Mouse (Mus musculus) ES-Bruce4 (cell line): ENCODE results near the gene Sdsl. TPM values are rescaled to one million over a fixed set of nuclear protein-coding genes. Genes with fewer than 3 reads are reported as not detected.
A peak's percentile ranks its signal among the peaks of the same experiment; 100 is the strongest.

Experiments used
- H3K27ac ChIP-seq: 2 replicates; pipeline ENCODE4 v1.5.1; 2012; ENCODE audit warnings: low read length, inconsistent platforms; ENCODE audit not compliant: insufficient read depth
- H3K27me3 ChIP-seq: 2 replicates; pipeline ENCODE4 v1.6.1; 2012; ENCODE audit warnings: mild to moderate bottlenecking, low read length, inconsistent platforms; ENCODE audit not compliant: control insufficient read depth, poor library complexity, insufficient read depth, severe bottlenecking
- H3K36me3 ChIP-seq: 2 replicates; pipeline ENCODE4 v1.6.1; 2012; ENCODE audit warnings: inconsistent platforms, mild to moderate bottlenecking, low read length, moderate library complexity; ENCODE audit not compliant: control insufficient read depth, poor library complexity, insufficient read depth, severe bottlenecking
- H3K4me1 ChIP-seq: one replicate; pipeline ENCODE4 v1.8.1; 2011; ENCODE audit warnings: low read length; ENCODE audit not compliant: control insufficient read depth, insufficient read depth
- H3K4me3 ChIP-seq: 2 replicates; pipeline ENCODE4 v1.5.1; 2011; ENCODE audit warnings: low read depth, mild to moderate bottlenecking, low read length
- H3K9ac ChIP-seq: 2 replicates; pipeline ENCODE4 v1.6.1; 2012; ENCODE audit warnings: low read depth, mild to moderate bottlenecking, inconsistent platforms; ENCODE audit not compliant: poor library complexity, severe bottlenecking
- H3K9me3 ChIP-seq: replicated peaks from 2 replicates; pipeline ENCODE4 v1.6.1; 2012; ENCODE audit warnings: mild to moderate bottlenecking, low read length, inconsistent platforms; ENCODE audit not compliant: control insufficient read depth, poor library complexity, insufficient read depth, severe bottlenecking
- CTCF ChIP-seq: IDR thresholded peaks from one replicate; pipeline ENCODE4 v1.8.1; 2011; ENCODE audit warnings: low read depth, low read length
- EP300 ChIP-seq: IDR thresholded peaks from 2 replicates; pipeline ENCODE4 v1.6.1; 2011; ENCODE audit warnings: low read depth, low read length; ENCODE audit not compliant: insufficient read depth
- POLR2A ChIP-seq: IDR thresholded peaks from one replicate; pipeline ENCODE4 v1.8.1; 2011; ENCODE audit warnings: low read length; ENCODE audit not compliant: insufficient read depth
- polyA plus RNA-seq: library from polyadenylated mRNA; stranded (reverse); fragments of >200 nt; gene quantifications from 2 replicates; pipeline ENCODE4 v1.2.4, GENCODE M21; 2011; ENCODE audit warnings: low read depth; ENCODE audit not compliant: missing spikeins, insufficient read depth, insufficient read length

Sdsl gene
- polyA plus RNA-seq, 1 experiment: not detected

- Histone ChIP-seq H3K9ac (no peak overlapping the region), H3K27ac (no peak overlapping the region), H3K4me3 (no peak overlapping the region), H3K9me3 (no peaks in the 10 kb centered on the region), H3K27me3 (peaks cover 52% of the 10 kb centered on the region), H3K36me3 (no peaks in the 10 kb centered on the region), H3K4me1 (no peaks in the 10 kb centered on the region)
- TF ChIP-seq POLR2A: no peak
- no peak for TF ChIP-seq EP300
- TF ChIP-seq CTCF: no peak
Measured at GRCm38 (mm10) chr5:120427451-120427938, 45.1 kb downstream of the Sdsl start.

- Histone ChIP-seq H3K36me3 (no peaks in the 10 kb centered on the region), H3K4me1 (no peaks in the 10 kb centered on the region), H3K27ac (no peak overlapping the region), H3K27me3 (peaks cover 43% of the 10 kb centered on the region), H3K4me3 (no peak overlapping the region), H3K9ac (no peak overlapping the region), H3K9me3 (no peaks in the 10 kb centered on the region)
- TF ChIP-seq CTCF (no peak), POLR2A (no peak), EP300 (no peak)
Measured at GRCm38 (mm10) chr5:120426572-120426971, 46.0 kb downstream of the Sdsl start.

- Histone ChIP-seq H3K4me3 (no peak overlapping the region), H3K9ac (no peak overlapping the region), H3K27me3 (peaks cover 42% of the 10 kb centered on the region), H3K27ac (no peak overlapping the region), H3K9me3 (no peaks in the 10 kb centered on the region), H3K4me1 (no peaks in the 10 kb centered on the region), H3K36me3 (no peaks in the 10 kb centered on the region)
- no peak for TF ChIP-seq EP300
- TF ChIP-seq POLR2A: no peak
Measured at GRCm38 (mm10) chr5:120425711-120426110, 46.9 kb downstream of the Sdsl start.

GRCm38 (mm10) chr5:120424657-120425056 is 48.0 kb downstream of the Sdsl start:
- TF ChIP-seq CTCF: no peak
- TF ChIP-seq EP300: no peak
- TF ChIP-seq POLR2A: no peak
- Histone ChIP-seq H3K4me3 (no peak overlapping the region), H3K27me3 (peaks cover 40% of the 10 kb centered on the region), H3K36me3 (no peaks in the 10 kb centered on the region), H3K9me3 (no peaks in the 10 kb centered on the region), H3K9ac (no peak overlapping the region), H3K27ac (no peak overlapping the region), H3K4me1 (no peaks in the 10 kb centered on the region)

- Histone ChIP-seq H3K9ac (no peak overlapping the region), H3K9me3 (no peaks in the 10 kb centered on the region), H3K4me3 (no peak overlapping the region), H3K27ac (no peak overlapping the region), H3K36me3 (no peaks in the 10 kb centered on the region), H3K4me1 (no peaks in the 10 kb centered on the region), H3K27me3 (peaks cover 36% of the 10 kb centered on the region)
- TF ChIP-seq POLR2A: no peak
- TF ChIP-seq EP300: peak; percentile 73; the same call in 1 of the 2 replicates
Measured at GRCm38 (mm10) chr5:120424039-120424438, 48.6 kb downstream of the Sdsl start.

- H3K27me3 ChIP-seq: peaks cover 8% of the 10 kb centered on the region
- TF ChIP-seq POLR2A: no peak
- no peak for TF ChIP-seq CTCF
- no peak for TF ChIP-seq EP300
- H3K4me3 ChIP-seq: no peak overlapping the region
Measured at GRCm38 (mm10) chr5:120420106-120420505, 52.5 kb downstream of the Sdsl start.

More at GRCm38 (mm10) chr5:120420106-120420505, 52.5 kb downstream of the Sdsl start:
- Histone ChIP-seq H3K4me1 (no peaks in the 10 kb centered on the region), H3K27ac (no peak overlapping the region), H3K9me3 (no peaks in the 10 kb centered on the region), H3K36me3 (no peaks in the 10 kb centered on the region), H3K9ac (no peak overlapping the region)
